Mouse (Mus musculus): ENCODE measurements around the gene Bckdhb. TPM values are rescaled to one million over a fixed set of nuclear protein-coding genes. Genes with fewer than 3 reads are reported as not detected.
"Not testable (repeated sequence)": the region's sequence is repeated elsewhere in the genome, so short reads cannot be mapped to it uniquely, and the experiment has no call there.

Bckdhb gene
- polyA plus RNA-seq, 1 experiment from 2014 or later: 51.5 TPM

DNA sequence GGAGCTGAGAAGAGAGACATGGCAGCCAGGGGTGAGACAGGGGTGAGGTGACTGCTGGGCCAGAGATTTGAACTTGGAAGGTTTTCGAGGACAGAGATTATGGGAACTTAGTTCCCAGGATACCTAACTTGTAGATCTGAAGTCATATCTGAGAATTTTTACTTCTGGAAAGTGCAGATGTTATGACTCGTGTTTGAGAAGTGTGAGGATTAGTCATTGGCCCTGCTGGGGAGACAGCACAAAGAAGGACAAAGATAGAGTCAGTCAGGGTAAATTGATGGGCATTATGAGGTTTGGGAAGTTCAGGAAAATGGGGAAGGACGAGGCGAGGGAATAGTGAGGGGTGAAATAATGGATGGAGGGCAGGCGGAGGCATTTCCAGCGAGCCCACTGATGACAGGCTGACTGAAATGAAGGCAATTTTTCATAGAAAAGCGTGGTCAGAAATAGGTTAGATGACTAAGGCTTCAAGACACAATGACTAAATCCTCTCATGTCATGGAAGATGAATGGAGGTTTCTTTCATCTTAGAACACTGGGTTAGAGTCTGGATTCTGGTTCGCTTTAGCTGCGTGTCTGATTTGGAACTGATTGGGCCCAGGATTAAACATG lies 42.6 kb downstream of the Bckdhb start:
- no peaks in the 10 kb centered on the region for H3K27me3 ChIP-seq (replicated peaks)
- no peak overlapping the region for H3K4me2 ChIP-seq
- H3K36me3 ChIP-seq: no peaks in the 10 kb centered on the region
- no peak overlapping the region for H3K4me3 ChIP-seq (replicated peaks)
- WGBS: 81% methylated on average over 9 of the region's 9 CpGs
- H3K9me3 ChIP-seq: no peaks in the 10 kb centered on the region
- H3K9ac ChIP-seq: no peak overlapping the region
- no peak for ATAC-seq (ENCODE audit: insufficient read depth, low FRiP score, low read depth)
- no peaks in the 10 kb centered on the region for H3K4me1 ChIP-seq
- no peak overlapping the region for H3K27ac ChIP-seq

DNA sequence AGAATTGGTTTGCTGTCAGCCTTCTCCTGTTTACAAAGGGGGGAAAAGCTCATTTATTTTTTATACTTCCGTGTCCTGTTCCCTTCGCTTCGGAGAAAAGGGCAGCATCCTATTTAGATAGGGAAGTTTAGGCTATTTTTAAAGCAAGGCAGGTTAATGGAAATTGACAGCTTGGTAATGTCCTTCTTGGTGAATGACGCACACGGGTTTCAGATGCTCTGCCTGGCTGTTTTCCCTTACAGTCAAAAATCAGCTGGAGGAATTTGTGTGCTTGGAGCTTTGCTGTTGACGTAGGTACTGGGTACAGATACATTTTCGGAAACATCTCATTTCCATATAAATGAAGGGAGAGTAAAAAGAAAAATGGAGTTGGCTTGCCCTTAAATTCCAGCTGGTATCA lies 44.4 kb downstream of the Bckdhb start:
- H3K4me3 ChIP-seq (replicated peaks): no peak overlapping the region
- no peak overlapping the region for H3K4me2 ChIP-seq
- no peaks in the 10 kb centered on the region for H3K9me3 ChIP-seq
- no peaks in the 10 kb centered on the region for H3K4me1 ChIP-seq
- no peak overlapping the region for H3K9ac ChIP-seq
- 76% methylated on average over 7 of the region's 7 CpGs for WGBS
- ATAC-seq (ENCODE audit: insufficient read depth, low FRiP score, low read depth): no peak
- H3K27ac ChIP-seq: no peak overlapping the region
- no peaks in the 10 kb centered on the region for H3K27me3 ChIP-seq (replicated peaks)
- H3K36me3 ChIP-seq: no peaks in the 10 kb centered on the region

DNA sequence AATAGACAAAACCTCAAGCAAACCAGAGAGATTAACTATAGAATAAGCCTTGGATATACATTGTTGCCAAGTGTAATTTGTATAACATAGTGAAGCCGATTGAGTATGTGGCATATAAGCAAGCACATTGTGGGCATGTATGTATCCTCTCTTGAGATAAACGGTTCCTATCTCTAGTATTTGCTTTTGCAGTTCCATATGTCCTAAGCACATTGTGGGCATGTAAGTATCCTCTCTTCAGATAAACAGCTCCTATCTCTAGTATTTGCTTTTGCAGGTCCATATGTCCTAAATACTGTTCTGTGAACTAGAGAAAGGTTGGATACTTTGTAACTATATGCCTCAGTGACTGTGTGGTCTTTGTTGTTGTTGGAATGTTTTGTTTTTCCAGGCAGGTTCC lies 48.5 kb downstream of the Bckdhb start:
- no peaks in the 10 kb centered on the region for H3K27me3 ChIP-seq (replicated peaks)
- no peaks in the 10 kb centered on the region for H3K9me3 ChIP-seq
- H3K9ac ChIP-seq: no peak overlapping the region
- WGBS: 63% methylated on average over 2 of the region's 2 CpGs
- no peak overlapping the region for H3K4me3 ChIP-seq (replicated peaks)
- no peaks in the 10 kb centered on the region for H3K36me3 ChIP-seq
- H3K27ac ChIP-seq: no peak overlapping the region
- no peak for ATAC-seq (ENCODE audit: insufficient read depth, low FRiP score, low read depth)
- H3K4me2 ChIP-seq: no peak overlapping the region
- H3K4me1 ChIP-seq: no peaks in the 10 kb centered on the region

DNA sequence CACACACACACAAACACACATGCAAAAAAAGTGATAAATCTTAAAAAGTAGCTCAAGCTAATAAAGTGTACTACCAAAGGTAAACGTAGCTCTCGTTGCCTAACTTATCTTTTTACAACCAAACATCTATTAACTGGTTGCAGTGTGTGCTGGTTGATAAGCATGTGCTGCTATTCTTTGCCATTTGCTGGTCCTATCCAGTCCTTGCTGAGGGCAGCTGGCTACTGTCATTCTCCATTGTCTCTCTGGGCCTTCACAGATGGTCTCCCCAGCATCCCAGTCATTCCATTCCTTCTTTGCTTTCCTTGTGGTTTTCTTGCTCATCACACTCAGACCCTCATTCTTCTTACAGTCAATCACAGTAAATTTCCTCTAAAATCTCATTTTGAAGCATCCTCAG lies 50.9 kb downstream of the Bckdhb start:
- ATAC-seq (ENCODE audit: insufficient read depth, low FRiP score, low read depth): no peak
- Histone ChIP-seq H3K27me3 (replicated peaks) (no peaks in the 10 kb centered on the region), H3K4me1 (no peaks in the 10 kb centered on the region), H3K9ac (no peak overlapping the region), H3K27ac (no peak overlapping the region), H3K36me3 (no peaks in the 10 kb centered on the region), H3K4me3 (replicated peaks) (no peak overlapping the region), H3K4me2 (no peak overlapping the region), H3K9me3 (no peaks in the 10 kb centered on the region)
- WGBS: 68% methylated on average over 2 of the region's 2 CpGs

DNA sequence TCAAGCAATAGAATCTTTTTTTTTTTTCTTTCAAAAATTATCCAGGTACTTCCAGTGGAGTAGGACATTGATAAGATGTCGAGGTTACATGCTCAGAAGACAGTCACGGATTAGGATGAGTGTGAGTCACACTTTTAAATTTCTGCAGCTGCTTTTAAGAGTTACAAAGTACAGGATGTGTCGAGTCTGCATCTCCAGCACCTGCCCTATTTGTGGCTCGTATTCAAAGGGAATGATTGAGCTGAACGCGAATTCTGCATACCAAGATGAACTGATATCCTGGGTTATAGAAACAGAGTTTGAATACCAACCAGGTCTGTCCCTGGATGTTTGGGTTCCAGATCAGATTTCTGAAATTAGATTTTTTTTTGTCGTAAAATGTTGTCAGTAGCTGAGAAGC lies 56.3 kb downstream of the Bckdhb start:
- H3K27me3 ChIP-seq (replicated peaks): no peaks in the 10 kb centered on the region
- 70% methylated on average over 7 of the region's 7 CpGs for WGBS
- H3K9ac ChIP-seq: no peak overlapping the region
- no peak overlapping the region for H3K4me2 ChIP-seq
- no peaks in the 10 kb centered on the region for H3K9me3 ChIP-seq
- no peak overlapping the region for H3K4me3 ChIP-seq (replicated peaks)
- H3K27ac ChIP-seq: no peak overlapping the region
- no peak for ATAC-seq (ENCODE audit: insufficient read depth, low FRiP score, low read depth)
- no peaks in the 10 kb centered on the region for H3K4me1 ChIP-seq
- H3K36me3 ChIP-seq: no peaks in the 10 kb centered on the region

DNA sequence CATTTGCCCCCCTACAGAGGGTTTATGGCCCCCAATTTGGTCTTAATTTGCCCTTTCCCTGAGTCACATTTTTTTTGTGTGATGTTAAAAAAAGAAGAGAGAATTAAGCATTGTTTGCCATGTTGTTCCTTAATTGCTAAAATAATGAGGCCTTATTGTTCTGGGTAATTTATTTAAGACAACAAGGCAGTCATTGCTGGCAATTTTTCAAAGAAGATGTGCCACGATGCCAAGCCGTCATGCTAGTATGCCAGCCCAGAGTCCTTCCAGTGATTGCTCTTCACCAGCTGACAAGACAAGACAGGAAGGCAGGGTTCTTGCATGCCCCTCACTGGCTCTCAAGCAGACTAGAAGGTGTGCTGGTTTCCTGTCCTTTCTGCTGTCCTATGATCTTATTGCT lies 84.0 kb downstream of the Bckdhb start:
- Histone ChIP-seq H3K36me3 (0 out of 2 replicates have a peak, but pooled peaks cover 4% of the 10 kb centered on the region), H3K9ac (no peak overlapping the region), H3K4me1 (no peaks in the 10 kb centered on the region), H3K4me2 (no peak overlapping the region), H3K4me3 (replicated peaks) (no peak overlapping the region), H3K27ac (no peak overlapping the region), H3K27me3 (replicated peaks) (no peaks in the 10 kb centered on the region), H3K9me3 (no peaks in the 10 kb centered on the region)
- no peak for ATAC-seq (ENCODE audit: insufficient read depth, low FRiP score, low read depth)
- WGBS: 87% methylated on average over 2 of the region's 2 CpGs

DNA sequence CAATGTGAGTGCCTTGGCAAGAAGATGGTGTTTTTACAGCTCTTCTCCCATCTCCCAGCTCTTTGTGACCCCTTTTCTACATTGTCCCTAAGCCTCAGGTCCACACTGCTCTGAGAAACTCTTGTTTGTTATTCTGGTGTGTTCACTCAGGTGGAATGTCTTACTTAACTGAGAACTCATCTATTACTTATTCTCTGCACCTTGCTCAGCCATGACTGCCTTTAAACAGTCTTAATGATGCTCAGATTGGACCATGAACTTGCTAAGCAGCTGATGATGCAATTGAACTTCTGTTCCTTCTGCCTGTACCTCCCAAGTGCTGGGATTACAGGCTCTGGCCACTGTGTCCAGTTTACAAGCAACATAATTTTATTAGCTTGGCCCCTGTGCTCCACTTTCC lies 86.2 kb downstream of the Bckdhb start:
- H3K36me3 ChIP-seq: no peaks in the 10 kb centered on the region
- no peaks in the 10 kb centered on the region for H3K27me3 ChIP-seq (replicated peaks)
- H3K4me2 ChIP-seq: no peak overlapping the region
- no peaks in the 10 kb centered on the region for H3K9me3 ChIP-seq
- H3K27ac ChIP-seq: no peak overlapping the region
- ATAC-seq (ENCODE audit: insufficient read depth, low FRiP score, low read depth): no peak
- no peaks in the 10 kb centered on the region for H3K4me1 ChIP-seq
- no peak overlapping the region for H3K9ac ChIP-seq
- no peak overlapping the region for H3K4me3 ChIP-seq (replicated peaks)

DNA sequence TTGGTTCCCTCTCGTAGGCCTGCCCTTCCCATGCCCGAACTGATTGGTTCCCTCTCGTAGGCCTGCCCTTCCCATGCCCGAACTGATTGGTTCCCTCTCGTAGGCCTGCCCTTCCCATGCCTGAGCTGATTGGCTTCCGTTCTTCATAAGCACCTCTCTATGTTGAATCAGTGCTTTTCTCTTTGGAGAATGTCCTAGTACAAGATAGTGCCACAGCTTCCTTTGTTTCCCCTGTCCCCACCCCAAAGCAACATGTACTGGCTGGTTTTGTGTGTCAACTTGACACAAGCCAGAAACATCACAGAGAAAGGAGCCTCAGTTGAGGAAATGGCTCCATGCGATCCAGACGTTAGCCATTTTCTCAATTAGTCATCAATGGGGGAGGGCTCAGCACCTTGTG lies 93.2 kb downstream of the Bckdhb start:
- not testable (repeated sequence) for ATAC-seq (ENCODE audit: insufficient read depth, low FRiP score, low read depth); H3K4me2 ChIP-seq; H3K4me1 ChIP-seq; H3K4me3 ChIP-seq (replicated peaks); H3K27ac ChIP-seq; H3K9ac ChIP-seq; H3K9me3 ChIP-seq; H3K36me3 ChIP-seq; H3K27me3 ChIP-seq (replicated peaks)
- whole genome bisulfite sequencing: 88% methylated on average over 8 of the region's 8 CpGs

DNA sequence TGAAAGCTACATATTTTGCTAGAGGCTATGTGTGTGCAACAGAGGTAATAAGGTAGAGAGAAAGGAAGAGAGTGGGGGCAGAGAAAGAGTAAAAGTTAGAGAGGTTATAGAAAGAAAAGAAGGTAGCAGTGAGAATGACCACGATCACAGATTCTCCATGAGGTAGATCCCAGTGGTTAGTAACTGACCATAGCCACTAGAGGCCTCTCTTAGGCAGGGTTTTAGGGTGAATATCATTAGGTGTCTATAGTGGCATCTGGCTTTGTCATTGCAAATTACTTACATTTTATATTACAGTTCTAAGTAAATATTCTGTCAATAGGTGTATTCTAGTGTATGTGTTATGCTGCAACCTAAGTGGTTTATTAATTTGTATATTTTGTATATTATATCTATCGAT lies 94.7 kb downstream of the Bckdhb start:
- ATAC-seq (ENCODE audit: insufficient read depth, low FRiP score, low read depth): no peak
- Histone ChIP-seq H3K9me3 (no peaks in the 10 kb centered on the region), H3K4me2 (no peak overlapping the region), H3K4me3 (replicated peaks) (no peak overlapping the region), H3K9ac (no peak overlapping the region), H3K36me3 (no peaks in the 10 kb centered on the region), H3K27me3 (replicated peaks) (no peaks in the 10 kb centered on the region), H3K4me1 (no peaks in the 10 kb centered on the region), H3K27ac (no peak overlapping the region)
- WGBS: 69% methylated on average over 2 of the region's 2 CpGs

DNA sequence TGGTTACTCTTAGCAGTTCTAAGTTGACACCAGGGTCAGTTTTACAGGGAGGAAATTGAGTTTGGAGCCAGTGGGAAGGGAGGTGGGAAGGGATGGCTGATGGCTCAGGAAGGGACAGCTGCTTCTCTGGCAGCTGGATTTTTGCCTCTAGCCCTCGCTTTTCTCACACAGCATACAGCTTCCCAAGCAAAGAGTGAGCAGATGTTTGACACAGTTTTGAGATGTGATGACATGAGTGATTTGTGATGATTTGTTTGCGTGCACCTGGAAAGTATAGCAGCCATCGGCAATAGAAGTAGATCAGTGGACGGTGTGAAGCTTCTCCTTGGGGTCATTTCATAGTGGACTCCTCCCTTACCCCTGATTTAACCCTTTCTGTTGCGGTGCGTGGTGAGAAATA lies 96.2 kb downstream of the Bckdhb start:
- H3K9ac ChIP-seq: no peak overlapping the region
- 72% methylated on average over 6 of the region's 6 CpGs for WGBS
- H3K27ac ChIP-seq: no peak overlapping the region
- no peaks in the 10 kb centered on the region for H3K4me1 ChIP-seq
- H3K36me3 ChIP-seq: no peaks in the 10 kb centered on the region
- no peak overlapping the region for H3K4me2 ChIP-seq
- H3K9me3 ChIP-seq: no peaks in the 10 kb centered on the region
- no peak overlapping the region for H3K4me3 ChIP-seq (replicated peaks)
- no peaks in the 10 kb centered on the region for H3K27me3 ChIP-seq (replicated peaks)
- no peak for ATAC-seq (ENCODE audit: insufficient read depth, low FRiP score, low read depth)

DNA sequence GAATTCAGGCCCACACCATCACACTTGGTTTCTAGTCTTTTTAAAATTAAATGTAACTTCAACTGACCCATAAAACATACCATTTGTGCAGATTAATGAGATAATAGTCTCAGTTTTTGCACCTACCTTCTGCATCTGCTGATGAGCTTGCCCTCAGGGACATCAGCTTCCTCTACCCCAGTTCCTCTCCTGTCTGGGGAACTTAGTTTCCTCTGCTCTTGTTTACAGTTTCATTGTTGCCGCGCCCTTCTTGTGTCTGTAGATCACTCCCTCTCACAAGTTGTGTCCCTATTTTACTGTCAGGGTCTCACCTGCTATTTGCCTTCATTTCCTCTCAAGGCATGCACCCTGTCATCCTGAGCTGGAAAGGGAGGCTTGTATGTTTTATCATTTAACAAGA lies 103.2 kb downstream of the Bckdhb start:
- no peak for ATAC-seq (ENCODE audit: insufficient read depth, low FRiP score, low read depth)
- 85% methylated on average over 2 of the region's 2 CpGs for WGBS
- Histone ChIP-seq H3K27ac (no peak overlapping the region), H3K4me3 (replicated peaks) (no peak overlapping the region), H3K9ac (no peak overlapping the region), H3K27me3 (replicated peaks) (no peaks in the 10 kb centered on the region), H3K36me3 (no peaks in the 10 kb centered on the region), H3K4me2 (no peak overlapping the region), H3K9me3 (no peaks in the 10 kb centered on the region), H3K4me1 (0 out of 2 replicates have a peak, but pooled peaks cover 5% of the 10 kb centered on the region)

DNA sequence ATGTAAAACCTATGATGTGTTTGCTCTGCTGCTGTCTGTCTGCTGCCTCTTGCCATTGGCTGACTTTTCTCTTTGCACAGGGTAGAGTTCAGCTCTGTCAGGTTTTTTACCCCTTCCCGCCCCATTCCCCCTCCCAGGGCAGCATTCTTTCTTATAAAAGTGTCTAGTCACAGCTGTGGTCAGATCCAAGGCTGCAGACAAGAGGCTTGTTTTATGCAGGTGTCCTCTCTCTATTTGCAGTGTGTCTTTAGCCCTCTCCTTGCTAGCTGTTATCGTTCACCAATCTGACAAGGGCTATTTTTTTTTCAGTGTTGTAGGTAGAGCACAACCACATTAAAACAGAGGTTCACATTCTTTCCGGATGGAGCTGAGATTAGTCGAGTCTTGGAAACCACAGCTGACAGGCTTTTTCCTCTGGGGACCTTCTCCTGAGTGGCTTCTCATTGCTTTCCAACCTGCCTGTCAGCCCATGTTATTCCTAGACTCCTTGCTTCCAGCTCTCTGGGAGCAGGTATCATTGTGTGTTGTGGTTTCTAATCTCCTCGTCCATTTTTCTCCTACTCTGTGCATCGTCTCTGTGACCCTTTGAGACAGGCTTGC lies 105.8 kb downstream of the Bckdhb start:
- Histone ChIP-seq H3K27me3 (replicated peaks) (no peaks in the 10 kb centered on the region), H3K9ac (no peak overlapping the region), H3K4me1 (0 out of 2 replicates have a peak, but pooled peaks cover 7% of the 10 kb centered on the region), H3K9me3 (no peaks in the 10 kb centered on the region), H3K4me2 (no peak overlapping the region), H3K36me3 (no peaks in the 10 kb centered on the region), H3K27ac (no peak overlapping the region), H3K4me3 (replicated peaks) (no peak overlapping the region)
- ATAC-seq (ENCODE audit: insufficient read depth, low FRiP score, low read depth): no peak
- WGBS: 39% methylated on average over 6 of the region's 6 CpGs

DNA sequence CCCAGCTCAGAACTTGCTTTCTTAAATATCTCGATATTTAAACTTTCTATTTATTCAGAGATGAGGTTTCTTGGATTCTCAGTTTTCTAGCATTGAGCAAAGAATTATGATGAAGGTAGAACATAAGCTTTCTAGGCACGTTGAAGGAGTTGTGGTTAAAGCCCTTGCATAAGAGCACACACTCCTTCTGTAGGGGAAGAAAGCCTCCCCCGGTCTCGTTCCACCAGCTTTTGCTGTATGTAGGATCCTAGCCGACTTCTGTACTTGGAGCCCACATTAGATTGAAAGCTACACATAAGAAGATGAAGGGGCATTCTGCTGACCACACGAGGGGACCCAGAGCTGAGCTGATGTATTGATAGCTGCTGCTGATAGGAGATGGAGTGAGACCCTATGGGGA lies 106.5 kb downstream of the Bckdhb start:
- Histone ChIP-seq H3K9me3 (no peaks in the 10 kb centered on the region), H3K4me3 (replicated peaks) (no peak overlapping the region), H3K4me2 (no peak overlapping the region), H3K36me3 (no peaks in the 10 kb centered on the region), H3K4me1 (0 out of 2 replicates have a peak, but pooled peaks cover 10% of the 10 kb centered on the region), H3K27me3 (replicated peaks) (no peaks in the 10 kb centered on the region), H3K9ac (no peak overlapping the region), H3K27ac (no peak overlapping the region)
- no peak for ATAC-seq (ENCODE audit: insufficient read depth, low FRiP score, low read depth)
- 66% methylated on average over 6 of the region's 6 CpGs for WGBS
